Mouse (Mus musculus) ES-E14 (cell line): ENCODE measurements at regions not wholly inside any gene's neighbourhood (a gene's known extent, or its start where the extent isn't known, plus 50 kb on each side); places are given as distances from the start of the nearest gene placed in this dataset.

Source experiments
- DNase-seq: peaks from one replicate; pipeline ENCODE4 v3.0.0-alpha.2; 2013; ENCODE audit warnings: low read depth, low spot score
- H3K27ac ChIP-seq: 2 replicates; pipeline ENCODE4 v1.5.1; 2012; ENCODE audit warnings: low read depth, mild to moderate bottlenecking, low read length, moderate library complexity, mixed read lengths; ENCODE audit not compliant: poor library complexity, insufficient read depth, severe bottlenecking
- H3K36me3 ChIP-seq: 2 replicates; pipeline ENCODE4 v1.6.1; 2012; ENCODE audit warnings: mild to moderate bottlenecking, low read length, moderate library complexity, mixed read lengths; ENCODE audit not compliant: control insufficient read depth, poor library complexity, insufficient read depth, severe bottlenecking
- H3K4me1 ChIP-seq, 2 experiments: fragments of 150-350 bp in 1 of 2; sonication (generic) in 1 of 2; 2 replicates each; pipeline ENCODE4 v1.6.1; 2012; ENCODE audit warnings: low read length in 2 of 2, mild to moderate bottlenecking in 1 of 2, mixed read lengths in 1 of 2; ENCODE audit not compliant: control insufficient read depth in 2 of 2, insufficient read depth in 2 of 2, poor library complexity in 1 of 2
- H3K4me3 ChIP-seq, 2 experiments: fragments of 150-350 bp in 1 of 2; sonication (generic) in 1 of 2; 2 replicates each; pipeline ENCODE4 v1.5.1; 2012; ENCODE audit warnings: low read length in 2 of 2, low read depth in 1 of 2, mild to moderate bottlenecking in 1 of 2, mixed read lengths in 1 of 2; ENCODE audit not compliant: insufficient read depth in 1 of 2, poor library complexity in 1 of 2, severe bottlenecking in 1 of 2
- H3K9ac ChIP-seq: 2 replicates; pipeline ENCODE4 v1.6.1; 2012; ENCODE audit warnings: low read depth, mild to moderate bottlenecking, low read length, mixed read lengths; ENCODE audit not compliant: poor library complexity, insufficient read depth, severe bottlenecking
- H3K9me3 ChIP-seq: fragments of 150-350 bp; sonication (generic); 2 replicates; pipeline ENCODE4 v1.6.1; 2012; ENCODE audit warnings: low read depth, mild to moderate bottlenecking, low read length; ENCODE audit not compliant: control insufficient read depth, insufficient read depth
- CHD2 ChIP-seq: IDR thresholded peaks from 2 replicates; pipeline ENCODE4 v1.6.1; 2014; ENCODE audit warnings: mild to moderate bottlenecking, low read depth, low read length, inconsistent platforms
- HCFC1 ChIP-seq: IDR thresholded peaks from 2 replicates; pipeline ENCODE4 v1.6.1; 2012; ENCODE audit warnings: low read length, inconsistent platforms, borderline replicate concordance; ENCODE audit not compliant: insufficient read depth
- MAFK ChIP-seq: IDR thresholded peaks from 2 replicates; pipeline ENCODE4 v1.6.1; 2014; ENCODE audit warnings: mild to moderate bottlenecking, low read depth, low read length, inconsistent platforms; ENCODE audit not compliant: insufficient read depth
- ZC3H11A ChIP-seq: IDR thresholded peaks from 2 replicates; pipeline ENCODE4 v1.6.1; 2012; ENCODE audit warnings: low read depth, mild to moderate bottlenecking, inconsistent platforms, low read length, borderline replicate concordance
- ZNF384 ChIP-seq: IDR thresholded peaks from 2 replicates; pipeline ENCODE4 v1.6.1; 2012; ENCODE audit warnings: low read depth, low read length, inconsistent platforms
- in situ Hi-C, 2 experiments: fragments of 600-800 bp; cut with MboI; formaldehyde crosslinking; loops; one replicate each; pipeline ENCODE4 v1.15.1; 2025; ENCODE audit warnings: low sequenced_read_pairs in 2 of 2, inconsistent platforms in 1 of 2; ENCODE audit not compliant: unreplicated experiment in 2 of 2

DNA sequence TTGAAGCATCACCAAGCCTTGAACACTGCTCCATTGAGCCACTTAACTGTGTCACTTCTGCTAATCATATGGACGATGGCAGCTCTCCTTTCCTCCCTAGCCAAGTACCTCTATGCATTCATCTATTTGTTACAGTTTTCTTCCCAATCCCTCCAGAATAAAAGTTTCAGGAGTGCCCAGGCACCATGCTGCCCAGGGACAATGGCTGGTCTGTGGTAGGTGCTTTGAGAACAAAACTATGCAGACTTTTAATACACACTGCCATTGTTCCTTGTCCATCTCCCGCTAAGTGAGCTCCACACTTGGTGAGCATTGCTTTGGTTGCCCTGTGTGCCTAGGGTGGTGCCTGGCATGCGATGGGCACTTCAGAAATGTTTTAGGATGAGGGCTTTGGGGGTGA is 320.5 kb upstream of the Prkd1 start:
- Histone ChIP-seq H3K9me3 (no peaks in the 10 kb centered on the region), H3K36me3 (no peaks in the 10 kb centered on the region), H3K4me3 (no peak overlapping the region), H3K4me1 (peaks cover 0 to 2% of the 10 kb centered on the region in 2 experiments; a peak in 1 of 4 replicates), H3K9ac (no peak overlapping the region), H3K27ac (no peak overlapping the region)
- DNase-seq = no peak
- TF ChIP-seq CHD2 (no peak), HCFC1 (no peak), MAFK (no peak), ZC3H11A (no peak), ZNF384 (no peak)
- in situ Hi-C loops = loop anchor here in 1 of 2 experiments (25.0 kb wide), 1 partner anchor 1607 kb away; no protein-coding TSS in a partner anchor

DNA sequence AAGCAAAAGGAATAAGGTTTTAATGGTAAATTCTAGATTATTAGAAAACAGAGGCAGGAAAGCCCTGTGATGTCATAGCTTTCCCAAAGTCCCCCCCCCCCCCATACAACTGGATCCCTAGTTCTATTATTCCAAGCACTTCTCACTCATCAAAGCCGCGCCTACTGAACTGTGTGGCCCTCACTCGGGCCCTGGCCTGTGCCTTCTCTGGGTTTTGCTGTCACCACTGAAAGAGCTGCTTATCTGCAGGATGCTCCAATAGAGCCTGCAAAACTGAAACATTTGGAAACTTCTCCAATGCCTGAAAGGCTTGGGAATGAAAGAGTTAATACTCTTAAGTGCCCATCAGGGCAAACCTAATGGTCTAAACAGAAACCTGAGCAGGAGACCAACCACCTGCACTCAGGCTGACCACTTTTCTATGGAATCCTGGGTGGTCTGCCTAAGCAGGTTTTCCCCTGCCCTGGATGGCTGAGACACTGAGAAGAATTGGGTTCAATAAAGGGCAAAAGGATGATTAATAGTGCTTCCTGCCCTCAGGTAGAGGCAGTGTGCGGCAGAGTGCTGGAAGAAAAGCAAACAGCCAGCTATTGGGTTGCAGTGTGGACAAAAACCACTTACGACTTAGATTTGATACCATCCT is 318.4 kb upstream of the Prkd1 start:
- no peak overlapping the region for H3K9ac ChIP-seq
- in situ Hi-C loops = loop anchor here in 1 of 2 experiments (25.0 kb wide), 1 partner anchor 1605 kb away; no protein-coding TSS in a partner anchor
- DNase-seq = no peak

DNA sequence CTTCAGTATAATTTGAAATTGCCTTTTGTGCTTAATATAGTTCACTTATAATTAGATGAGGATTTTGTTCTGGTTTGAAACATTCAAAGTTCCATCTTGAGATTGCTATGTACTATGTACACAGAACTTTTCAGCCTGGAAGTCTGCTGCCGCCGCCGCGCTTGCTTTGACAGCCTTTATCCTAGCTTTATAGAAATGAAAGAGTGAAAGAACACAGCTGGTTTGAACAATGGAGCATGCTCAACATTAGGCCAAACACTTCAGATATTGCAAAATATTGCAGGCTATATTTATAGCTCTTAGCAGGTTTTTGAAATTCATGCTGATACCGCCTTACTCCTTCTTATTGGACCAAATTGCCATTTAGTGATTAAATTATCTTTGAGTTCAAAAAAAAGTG is 305.1 kb upstream of the Prkd1 start:
- Histone ChIP-seq H3K9me3 (no peaks in the 10 kb centered on the region), H3K36me3 (no peaks in the 10 kb centered on the region), H3K4me1 (no peaks in the 10 kb centered on the region), H3K27ac (no peak overlapping the region), H3K4me3 (no peak overlapping the region), H3K9ac (no peak overlapping the region)
- in situ Hi-C loops = loop anchor here in 1 of 2 experiments (25.0 kb wide), 1 partner anchor 1592 kb away; no protein-coding TSS in a partner anchor
- no peak for DNase-seq
- TF ChIP-seq MAFK = no peak
- TF ChIP-seq ZC3H11A = no peak
- no peak for TF ChIP-seq CHD2
- no peak for TF ChIP-seq HCFC1
- TF ChIP-seq ZNF384 = no peak

More for the DNA sequence above, 318.4 kb upstream of the Prkd1 start:
- TF ChIP-seq ZNF384 = no peak
- no peak overlapping the region for H3K4me3 ChIP-seq
- H3K4me1 ChIP-seq = peaks cover 0 to 2% of the 10 kb centered on the region in 2 experiments; a peak in 1 of 4 replicates
- H3K9me3 ChIP-seq = no peaks in the 10 kb centered on the region
- no peaks in the 10 kb centered on the region for H3K36me3 ChIP-seq
- no peak overlapping the region for H3K27ac ChIP-seq

DNA sequence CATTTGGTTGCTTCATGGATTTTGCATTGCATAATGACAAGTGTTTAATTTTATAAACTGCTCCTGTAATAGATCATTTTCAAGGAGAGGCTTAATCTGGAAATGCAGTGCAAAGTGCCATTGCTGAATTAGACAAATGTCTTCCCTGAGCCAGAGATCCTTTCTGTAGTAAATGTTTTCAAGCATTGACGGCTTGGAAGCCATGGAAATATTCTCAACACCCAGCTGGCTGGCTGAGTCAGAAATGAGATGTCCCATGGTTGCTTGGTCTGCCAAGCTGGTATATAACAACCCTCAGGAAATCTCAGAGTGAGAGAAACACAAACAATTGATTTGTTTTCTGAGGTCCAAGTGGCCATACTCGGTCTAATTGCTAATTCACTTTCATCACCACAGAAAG is 298.1 kb upstream of the Prkd1 start:
- Histone ChIP-seq H3K4me1 (no peaks in the 10 kb centered on the region), H3K9me3 (no peaks in the 10 kb centered on the region), H3K27ac (no peak overlapping the region), H3K4me3 (no peak overlapping the region), H3K9ac (no peak overlapping the region), H3K36me3 (no peaks in the 10 kb centered on the region)
- no peak for DNase-seq
- no peak for TF ChIP-seq ZNF384
- no peak for TF ChIP-seq CHD2
- TF ChIP-seq HCFC1 = no peak
- TF ChIP-seq MAFK = no peak
- no peak for TF ChIP-seq ZC3H11A
- in situ Hi-C loops = loop anchor here in 1 of 2 experiments (10.0 to 25.0 kb wide), 2 partner anchors 632 to 1585 kb away; no protein-coding TSS in a partner anchor
